Mouse (Mus musculus) thymus, postnatal 4 days (tissue): ENCODE results near the gene Gcc1.

Experiments
- DNase-seq: peaks from one replicate; pipeline ENCODE4 v3.0.0; 2021

The Gcc1 gene

GRCm38 (mm10) chr6:28428290-28428689, at the start of gene Gcc1:
Gcc1 (minus strand) TSS chr6:28428390.
- no peak for DNase-seq

GRCm38 (mm10) chr6:28474839-28475238, 46.6 kb upstream of the Gcc1 start, which contains the start of gene Snd1:
Snd1 (plus strand) TSS chr6:28475139.
- no peak for DNase-seq

GRCm38 (mm10) chr6:28474211-28474610, 46.0 kb upstream of the Gcc1 start:
- DNase-seq: no peak

DNA sequence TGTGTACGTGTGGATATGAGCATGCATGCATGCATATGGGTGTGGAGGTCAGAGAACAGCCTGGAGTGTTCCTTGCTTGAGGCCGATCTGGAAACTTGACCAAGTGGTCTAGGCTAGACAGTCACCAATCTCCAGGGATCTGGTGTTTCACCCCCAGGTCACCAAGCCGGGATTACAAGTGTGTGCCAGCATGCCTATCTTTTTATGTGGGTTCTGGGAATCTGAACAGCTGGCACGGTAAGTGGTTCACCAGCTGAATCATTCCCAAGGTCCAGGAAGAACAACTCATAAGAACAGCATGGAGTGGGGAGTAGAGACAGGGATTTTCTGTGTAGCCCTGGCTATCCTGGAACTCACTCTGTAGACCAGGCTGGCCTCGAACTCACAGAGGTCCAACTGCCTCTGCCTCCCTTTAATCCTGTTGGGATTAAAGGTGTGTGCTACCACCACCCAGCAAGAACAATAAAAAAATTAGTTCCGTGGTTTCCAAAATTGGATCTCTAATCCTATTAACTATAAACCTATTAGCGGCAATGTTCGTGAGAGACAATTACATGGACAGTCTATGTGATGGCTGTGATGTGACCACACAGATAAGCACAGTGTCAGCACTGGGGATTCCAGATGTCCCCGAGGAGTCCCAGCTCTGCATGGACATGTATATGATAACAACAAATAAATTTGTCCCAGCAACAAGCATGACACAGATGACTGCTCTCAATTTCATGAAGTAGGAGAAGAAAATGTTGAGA, 43.3 kb upstream of the Gcc1 start:
- no peak for DNase-seq

DNA sequence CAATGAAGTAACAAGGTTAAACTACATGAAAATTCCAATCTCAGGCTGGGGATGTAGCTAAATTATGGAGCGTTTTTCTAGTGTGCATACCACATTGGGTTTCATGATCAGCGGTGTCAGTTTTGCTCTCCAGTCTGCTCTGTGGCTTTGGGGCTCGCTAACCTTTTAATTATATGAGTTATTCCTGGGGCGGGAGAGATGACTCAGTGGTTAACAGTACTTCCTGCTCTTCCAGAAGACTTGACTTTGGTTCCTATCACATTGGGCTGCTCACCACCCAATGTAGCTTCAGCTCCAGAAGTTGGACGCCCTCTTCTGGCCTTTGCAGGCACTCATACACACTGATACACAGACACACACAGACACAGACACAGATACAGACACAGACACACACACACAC, 42.4 kb upstream of the Gcc1 start:
- DNase-seq: no peak

DNA sequence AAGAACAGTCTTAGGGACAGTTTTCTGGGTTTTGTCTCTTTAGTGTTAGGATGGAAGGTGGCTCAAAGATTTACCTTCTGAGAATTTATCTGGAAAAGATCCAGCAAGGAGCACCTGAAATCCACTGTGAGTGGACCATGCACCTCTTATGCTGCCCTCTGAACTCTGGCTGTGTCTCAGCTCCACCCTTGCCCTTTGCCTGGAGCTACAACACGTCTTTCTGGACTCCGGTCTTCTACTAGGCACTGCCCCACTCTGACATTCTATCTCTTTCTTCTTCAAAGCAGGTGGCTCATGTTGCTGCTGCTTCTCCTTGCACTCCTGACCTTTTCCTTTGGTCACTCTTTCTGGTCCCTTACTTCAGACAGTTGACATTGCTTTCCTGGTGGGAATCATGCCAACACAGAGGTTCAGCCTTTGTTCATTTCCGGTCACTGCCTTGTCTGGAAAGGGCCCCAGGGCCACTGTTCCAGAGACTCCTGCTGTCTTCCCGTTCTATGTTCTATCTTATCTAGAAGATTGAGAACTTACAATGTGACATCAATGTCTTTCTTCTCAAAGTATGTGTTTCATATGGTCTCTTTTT, 41.9 kb upstream of the Gcc1 start:
- DNase-seq: no peak

DNA sequence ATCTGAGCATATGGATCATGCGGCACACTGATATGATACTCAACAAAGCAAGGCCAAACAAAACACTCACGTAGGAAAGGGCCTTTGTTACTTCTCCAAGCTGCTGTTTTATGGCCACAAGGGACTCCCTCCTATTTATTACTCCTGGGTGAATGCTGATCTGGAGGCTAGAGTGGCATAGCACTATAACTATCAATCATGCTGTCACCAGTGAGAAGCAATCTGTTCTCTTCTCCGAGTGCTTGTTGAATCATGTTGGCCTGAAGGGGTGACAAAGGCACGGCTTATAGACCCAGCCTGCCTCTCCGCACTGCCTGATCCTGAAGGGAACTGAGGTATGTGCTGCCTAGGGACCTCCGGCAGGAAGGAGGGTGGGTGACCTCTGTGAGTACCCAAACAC, 36.4 kb upstream of the Gcc1 start:
- no peak for DNase-seq

- DNase-seq: peak; percentile 74
Measured at GRCm38 (mm10) chr6:28460534-28460933, 32.3 kb upstream of the Gcc1 start.

- no peak for DNase-seq
Measured at GRCm38 (mm10) chr6:28459221-28459668, 31.1 kb upstream of the Gcc1 start.

DNA sequence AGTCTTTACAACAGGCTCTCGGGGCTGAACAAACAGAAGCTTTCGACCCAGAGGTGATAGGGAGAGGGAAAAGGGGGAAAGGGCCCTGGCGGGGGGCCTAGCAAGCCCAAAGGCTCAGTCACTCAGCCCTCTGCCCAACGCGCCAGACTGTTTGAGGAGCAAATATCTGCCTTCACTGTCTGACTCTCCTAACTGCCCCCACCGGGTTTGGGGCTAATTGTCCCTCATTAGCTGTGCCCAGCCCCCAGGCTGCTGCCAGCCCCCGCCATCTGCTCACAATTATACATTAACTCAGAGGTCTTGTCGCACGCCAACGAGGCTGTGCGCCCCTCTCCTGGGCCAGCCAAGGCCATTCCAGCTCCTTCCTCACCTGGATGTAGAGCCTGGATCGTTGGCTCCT, 22.8 kb upstream of the Gcc1 start:
- DNase-seq: no peak

DNA sequence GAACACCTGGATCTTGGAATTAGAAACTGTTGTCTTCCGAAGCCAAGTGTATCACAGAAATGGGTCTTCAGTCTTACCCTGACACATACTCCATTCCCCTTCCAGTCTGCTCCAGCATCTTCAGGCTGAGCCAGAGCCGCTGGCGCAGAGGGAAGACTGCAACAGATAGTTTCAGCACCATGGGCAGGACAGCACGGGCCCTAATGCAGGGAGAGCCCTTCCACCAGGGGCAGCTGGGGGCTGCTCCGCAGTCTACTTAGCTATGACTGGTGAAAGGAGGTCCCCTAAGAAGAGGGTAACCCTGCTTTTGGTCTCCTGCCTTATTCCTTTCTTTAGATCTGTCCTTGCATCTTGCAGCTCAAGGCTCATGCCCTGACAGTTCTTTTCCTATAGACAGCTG, 22.3 kb upstream of the Gcc1 start:
- DNase-seq: no peak

- DNase-seq: no peak
Measured at GRCm38 (mm10) chr6:28449253-28449652, 21.1 kb upstream of the Gcc1 start, which contains the start of gene Pax4. Pax4 (minus strand) TSS chr6:28449353.

DNA sequence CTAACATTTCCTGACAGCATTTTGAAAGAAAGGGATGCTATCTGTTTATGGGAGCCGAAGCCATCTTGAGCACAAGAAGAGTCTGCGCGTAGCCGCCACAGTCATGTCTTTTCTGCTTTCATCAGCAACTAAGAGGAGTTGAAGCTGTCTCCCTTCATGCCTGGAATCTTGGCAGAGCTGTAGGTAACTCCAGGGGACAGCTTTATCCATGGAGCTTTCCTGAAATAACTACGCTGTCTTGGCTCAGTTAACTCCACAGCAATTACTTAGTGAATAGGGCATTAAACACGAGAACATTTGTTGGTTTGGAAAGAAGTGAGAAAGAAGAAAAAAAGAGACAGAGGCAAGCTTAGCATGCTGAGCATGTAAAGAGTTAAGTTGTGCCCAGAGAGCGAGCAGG, 19.7 kb upstream of the Gcc1 start:
- no peak for DNase-seq

DNA sequence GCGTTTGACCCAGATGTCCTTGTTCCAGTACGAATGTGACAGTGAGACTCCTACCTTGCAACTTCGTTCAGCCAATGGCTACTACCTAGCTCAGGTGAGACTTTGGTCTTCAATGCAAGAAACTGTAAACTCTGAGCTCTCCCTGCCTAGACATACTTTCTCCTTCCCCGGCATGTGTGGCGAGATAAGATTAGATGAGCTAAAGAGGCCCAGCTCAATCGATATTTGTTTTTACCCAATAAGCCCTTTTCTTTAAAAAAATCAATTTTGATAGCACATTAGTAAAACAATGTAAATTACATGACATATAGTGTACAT, 3.3 kb upstream of the Gcc1 start:
- no peak for DNase-seq

DNA sequence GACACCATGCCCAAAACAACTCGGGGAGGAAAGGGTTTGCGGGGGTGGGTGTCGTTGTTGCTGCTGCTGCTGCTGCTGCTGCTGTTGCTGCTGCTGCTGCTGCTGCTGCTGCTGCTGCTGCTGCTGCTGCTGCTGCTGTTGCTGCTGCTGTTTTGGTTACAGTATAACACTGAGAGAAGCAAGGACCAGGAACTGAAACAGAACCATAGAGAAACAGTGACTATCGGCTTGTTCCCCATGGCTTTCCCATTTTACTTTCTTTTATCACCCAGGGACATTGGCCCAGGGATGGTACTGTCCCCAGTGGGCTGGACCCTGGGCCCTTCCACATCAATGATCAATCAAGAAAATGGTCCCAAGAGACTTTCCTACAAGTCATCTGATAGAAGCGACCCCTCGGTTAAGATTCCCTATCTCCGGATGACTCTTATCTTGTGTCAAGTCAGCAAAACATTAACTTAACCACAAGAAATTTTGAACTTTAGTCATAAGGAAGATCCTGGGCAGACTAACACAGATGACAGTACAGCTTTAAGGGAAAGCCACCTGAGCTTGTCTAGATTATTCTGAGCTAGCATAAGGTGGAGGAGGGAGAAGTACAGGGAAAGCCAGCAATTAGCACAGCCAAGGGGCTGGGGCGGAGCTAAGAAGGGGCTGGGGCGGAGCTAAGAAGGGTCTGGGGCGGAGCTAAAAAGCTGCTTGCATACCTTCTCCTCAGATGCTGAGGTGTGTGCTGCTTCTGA, 2.8 kb upstream of the Gcc1 start:
- DNase-seq: peak; percentile 29

GRCm38 (mm10) chr6:28429870-28430269, 1.7 kb upstream of the Gcc1 start:
- DNase-seq: no peak

DNA sequence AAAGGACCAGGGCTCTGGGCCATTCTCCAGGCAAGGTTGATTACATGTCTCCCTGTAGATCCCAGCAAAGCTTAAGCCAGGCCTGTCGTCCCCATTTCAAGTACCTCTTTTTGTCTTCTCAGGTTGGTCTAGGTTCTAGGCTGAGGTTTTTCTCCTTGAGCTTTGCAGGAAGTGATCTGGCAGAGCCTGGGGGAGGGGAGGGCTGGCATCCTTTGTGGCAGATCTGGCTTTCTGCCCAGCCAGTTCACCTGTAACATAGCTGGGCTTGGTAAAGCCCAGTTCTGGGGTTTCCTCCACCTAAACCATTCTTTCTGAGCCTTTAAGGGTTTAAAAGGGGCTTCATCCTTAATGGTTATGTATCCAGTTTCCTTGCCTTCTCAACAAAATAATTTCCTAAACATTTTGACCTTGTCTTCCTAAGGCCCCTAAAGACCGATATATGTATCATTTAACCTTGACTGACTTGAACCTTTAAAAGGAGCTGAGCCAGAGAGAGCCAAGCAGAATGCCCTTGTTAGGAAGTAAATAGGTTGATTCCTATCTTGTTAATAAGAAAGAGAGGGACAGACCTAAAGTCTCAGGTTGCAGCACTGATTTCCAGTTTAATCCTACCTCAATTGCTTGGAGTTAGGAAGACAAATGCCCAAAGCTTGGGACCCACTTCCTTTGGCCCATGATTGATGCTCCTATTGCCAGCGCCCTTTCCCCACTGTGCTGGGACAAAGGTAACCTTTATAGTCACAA, 922 bp downstream of the Gcc1 start, which contains the start of gene Fscn3:
Gene Fscn3 (plus strand): TSS at position 694 of the 744 bp plus-strand sequence.
- DNase-seq: peak; percentile 63

DNA sequence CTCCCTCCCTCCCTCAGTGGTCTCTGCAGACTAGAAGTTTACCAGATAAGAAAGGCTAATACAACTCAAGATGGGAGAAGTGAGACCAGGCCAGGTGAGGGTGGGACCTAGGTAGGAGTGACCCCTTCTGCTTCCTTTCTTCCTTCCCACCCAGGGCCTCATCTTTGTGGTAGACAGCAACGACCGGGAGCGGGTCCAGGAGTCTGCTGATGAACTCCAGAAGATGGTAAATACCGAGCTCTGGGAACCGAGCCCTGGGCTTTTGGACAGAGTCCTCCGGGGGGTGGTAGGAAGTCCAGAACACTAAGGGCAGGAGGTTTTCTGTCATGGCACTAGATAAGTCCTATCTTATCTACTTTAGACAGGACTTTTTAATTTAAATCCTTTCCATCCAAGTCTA, 3.2 kb downstream of the Gcc1 start:
- no peak for DNase-seq

- peak; percentile 70 for DNase-seq
Measured at GRCm38 (mm10) chr6:28423767-28424695, 4.2 kb downstream of the Gcc1 start.

- DNase-seq: peak; percentile 99
Measured at GRCm38 (mm10) chr6:28423313-28423712, 4.9 kb downstream of the Gcc1 start, which contains the start of gene Arf5. Arf5 (plus strand) TSS chr6:28423560.

GRCm38 (mm10) chr6:28422651-28423290, 5.4 kb downstream of the Gcc1 start:
- no peak for DNase-seq
